Mouse (Mus musculus): ENCODE data around the gene Gtpbp10. TPM values are rescaled to one million over a fixed set of nuclear protein-coding genes. Genes with fewer than 3 reads are reported as not detected.
A peak's percentile ranks its signal among the peaks of the same experiment; 100 is the strongest.

Gtpbp10 gene
- 23.6 and 32.4 TPM in 2 replicates for polyA plus RNA-seq (2016; fragmentation: Nextera tagmentation; extraction: Ambion mirVana)

- WGBS = under 1% methylated on average over 43 of the region's 43 CpGs
- peak; percentile 92 for DNase-seq (ENCODE audit: low spot score)
- H3K27ac ChIP-seq = peak within 1 kb of the TSS; percentile 94
- H3K27me3 ChIP-seq (ENCODE audit: insufficient read depth, poor library complexity, severe bottlenecking) = no peaks in the 10 kb centered on the region
- H3K4me3 ChIP-seq = peak within 1 kb of the TSS; percentile 66
- H3K4me1 ChIP-seq (replicated peaks) = peaks cover 17% of the 10 kb centered on the region
- no peaks in the 10 kb centered on the region for H3K9me3 ChIP-seq
- H3K36me3 ChIP-seq = peaks cover 18% of the 10 kb centered on the region
Observed at GRCm38 (mm10) chr5:5559079-5559740, at the start of gene Gtpbp10. Gene Gtpbp10, minus strand, starts transcription at chr5:5559538.

DNA sequence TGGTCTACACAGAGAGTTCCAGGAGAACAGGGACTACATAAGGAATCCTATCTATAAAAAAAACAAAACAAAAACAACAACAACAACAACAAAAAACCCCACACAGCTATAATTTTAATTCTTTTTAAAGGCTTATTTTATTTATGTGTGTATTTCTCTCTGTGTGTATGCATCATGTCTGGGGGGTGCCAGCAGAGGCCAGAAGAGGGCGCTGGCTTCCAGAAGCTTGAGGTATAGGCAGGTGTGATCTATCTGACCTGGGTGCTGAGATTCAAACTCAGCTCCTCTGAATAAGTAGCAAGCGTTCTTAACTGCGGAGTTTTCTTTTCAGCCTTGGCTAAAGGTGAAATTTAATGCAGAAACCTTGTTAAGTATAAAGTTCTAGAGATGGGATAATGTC lies 28.3 kb upstream of the Gtpbp10 start:
- Histone ChIP-seq H3K36me3 (no peaks in the 10 kb centered on the region), H3K27me3 (ENCODE audit: insufficient read depth, poor library complexity, severe bottlenecking) (no peaks in the 10 kb centered on the region), H3K27ac (no peak overlapping the region), H3K4me3 (no peak overlapping the region), H3K9me3 (no peaks in the 10 kb centered on the region), H3K4me1 (replicated peaks) (no peaks in the 10 kb centered on the region)
- 85% methylated on average over 3 of the region's 3 CpGs for WGBS
- DNase-seq (ENCODE audit: low spot score) = no peak

DNA sequence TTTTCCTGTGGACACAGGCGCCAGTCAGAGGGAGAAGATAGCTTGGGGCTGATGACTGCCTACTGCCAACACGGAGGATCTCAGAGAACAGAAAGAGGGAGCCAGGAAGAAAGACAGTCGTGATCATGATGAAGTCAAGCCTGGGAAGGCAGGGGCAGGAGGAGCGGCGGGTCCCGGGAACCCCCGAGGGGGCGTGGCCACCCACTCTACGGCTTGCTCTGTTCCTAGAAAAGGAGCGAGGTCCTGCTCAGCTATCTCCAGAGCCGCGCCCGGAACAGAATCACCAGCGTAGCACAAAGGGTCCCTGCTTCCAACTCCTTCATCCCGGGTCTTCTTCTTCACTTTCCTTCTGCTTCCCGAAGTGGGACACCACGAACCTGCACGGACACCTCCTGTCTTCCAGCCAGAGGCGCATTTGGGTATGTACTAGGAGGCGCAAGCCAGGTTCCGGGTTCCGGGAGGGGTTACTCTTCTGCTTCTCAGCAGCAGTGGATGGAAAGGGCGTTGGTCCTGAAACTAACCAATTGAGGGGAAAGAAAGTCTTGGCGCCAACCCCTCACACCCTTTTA lies 14.5 kb upstream of the Gtpbp10 start, which contains the start of gene Gm8773:
TSS of gene Gm8773 (plus strand) at position 51 of the 569 bp plus-strand sequence.
- peaks cover 4% of the 10 kb centered on the region; the same call in 1 of the 2 replicates for H3K4me1 ChIP-seq (replicated peaks)
- DNase-seq (ENCODE audit: low spot score) = peak; percentile 58
- H3K4me3 ChIP-seq = peak within 1 kb of the TSS; percentile 64
- peaks cover 22% of the 10 kb centered on the region for H3K27me3 ChIP-seq (ENCODE audit: insufficient read depth, poor library complexity, severe bottlenecking)
- WGBS = under 1% methylated on average over 24 of the region's 24 CpGs
- H3K36me3 ChIP-seq = no peaks in the 10 kb centered on the region
- H3K9me3 ChIP-seq = no peaks in the 10 kb centered on the region
- peak within 1 kb of the TSS; percentile 77 for H3K27ac ChIP-seq

DNA sequence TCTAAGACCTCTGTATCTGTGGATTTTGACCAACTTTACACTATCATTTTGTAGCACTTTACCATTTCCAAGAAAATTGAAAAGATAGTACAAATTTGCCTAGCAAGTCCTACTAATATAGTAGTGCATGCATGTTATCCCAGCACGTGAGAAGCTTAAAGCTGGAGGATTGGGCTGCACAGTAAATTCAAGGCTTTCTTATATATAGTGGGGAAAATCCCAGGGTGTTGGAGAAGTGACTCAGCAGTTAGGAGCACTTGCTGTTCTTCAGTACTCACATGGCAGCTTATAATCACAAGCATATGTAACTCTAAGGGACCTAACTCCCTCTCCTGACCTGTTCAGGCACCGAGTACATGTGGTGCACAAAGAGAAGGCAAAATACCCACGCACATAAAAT lies 3.1 kb upstream of the Gtpbp10 start:
- no peak for DNase-seq (ENCODE audit: low spot score)
- Histone ChIP-seq H3K36me3 (no peaks in the 10 kb centered on the region), H3K4me3 (no peak overlapping the region), H3K4me1 (replicated peaks) (peaks cover 17% of the 10 kb centered on the region), H3K27me3 (ENCODE audit: insufficient read depth, poor library complexity, severe bottlenecking) (no peaks in the 10 kb centered on the region), H3K27ac (no peak overlapping the region), H3K9me3 (no peaks in the 10 kb centered on the region)
- 72% methylated on average over 3 of the region's 3 CpGs for WGBS

- no peak overlapping the region for H3K27ac ChIP-seq
- no peak overlapping the region for H3K4me3 ChIP-seq
- no peaks in the 10 kb centered on the region for H3K27me3 ChIP-seq (ENCODE audit: insufficient read depth, poor library complexity, severe bottlenecking)
- no peaks in the 10 kb centered on the region for H3K9me3 ChIP-seq
- H3K36me3 ChIP-seq = no peaks in the 10 kb centered on the region
- no peak for DNase-seq (ENCODE audit: low spot score)
- WGBS = 79% methylated on average over 4 of the region's 4 CpGs
- H3K4me1 ChIP-seq (replicated peaks) = peaks cover 17% of the 10 kb centered on the region
Observed at GRCm38 (mm10) chr5:5561041-5561706, 1.8 kb upstream of the Gtpbp10 start.

GRCm38 (mm10) chr5:5559798-5560197 lies 460 bp upstream of the Gtpbp10 start:
- H3K4me3 ChIP-seq = peak overlapping the region; percentile 66
- peak overlapping the region; percentile 94 for H3K27ac ChIP-seq
- no peaks in the 10 kb centered on the region for H3K27me3 ChIP-seq (ENCODE audit: insufficient read depth, poor library complexity, severe bottlenecking)
- peaks cover 13% of the 10 kb centered on the region for H3K36me3 ChIP-seq
- H3K4me1 ChIP-seq (replicated peaks) = peaks cover 17% of the 10 kb centered on the region
- no peak for DNase-seq (ENCODE audit: low spot score)
- WGBS = 47% methylated on average over 8 of the region's 8 CpGs
- no peaks in the 10 kb centered on the region for H3K9me3 ChIP-seq

- no peaks in the 10 kb centered on the region for H3K4me1 ChIP-seq (replicated peaks)
- H3K36me3 ChIP-seq = peaks cover 94% of the 10 kb centered on the region
- 88% methylated on average over 1 of the region's 1 CpGs for WGBS
- no peak for DNase-seq (ENCODE audit: low spot score)
- no peaks in the 10 kb centered on the region for H3K27me3 ChIP-seq (ENCODE audit: insufficient read depth, poor library complexity, severe bottlenecking)
- 0 out of 2 replicates have a peak, but pooled peaks cover 3% of the 10 kb centered on the region for H3K9me3 ChIP-seq
- no peak overlapping the region for H3K4me3 ChIP-seq
- no peak overlapping the region for H3K27ac ChIP-seq
Observed at GRCm38 (mm10) chr5:5551110-5551509, 8.2 kb downstream of the Gtpbp10 start.

DNA sequence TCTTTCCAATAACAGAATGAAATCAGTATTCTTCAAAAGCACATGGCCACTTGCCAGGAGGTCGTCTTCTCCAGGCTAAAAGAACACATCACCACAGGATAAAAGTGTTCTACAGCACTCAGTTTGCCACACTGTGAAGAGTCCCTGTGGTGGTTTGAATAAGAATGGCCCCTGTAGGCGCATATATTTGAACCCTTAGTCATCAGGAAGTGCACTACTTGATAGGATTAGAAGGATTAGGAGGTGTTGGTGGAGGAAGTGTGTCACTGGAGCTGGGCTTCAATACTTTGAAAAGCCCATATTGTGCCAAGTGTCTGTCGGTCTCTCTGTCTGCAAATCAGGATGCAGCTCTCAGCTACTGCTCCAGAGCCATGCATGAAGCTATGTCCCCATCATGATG lies 19.0 kb downstream of the Gtpbp10 start:
- no peaks in the 10 kb centered on the region for H3K27me3 ChIP-seq (ENCODE audit: insufficient read depth, poor library complexity, severe bottlenecking)
- H3K4me1 ChIP-seq (replicated peaks) = no peaks in the 10 kb centered on the region
- WGBS = 68% methylated on average over 3 of the region's 3 CpGs
- no peak overlapping the region for H3K4me3 ChIP-seq
- H3K36me3 ChIP-seq = peaks cover 87% of the 10 kb centered on the region
- no peak overlapping the region for H3K27ac ChIP-seq
- DNase-seq (ENCODE audit: low spot score) = no peak
- peaks cover 6% of the 10 kb centered on the region; the same call in 1 of the 2 replicates for H3K9me3 ChIP-seq

DNA sequence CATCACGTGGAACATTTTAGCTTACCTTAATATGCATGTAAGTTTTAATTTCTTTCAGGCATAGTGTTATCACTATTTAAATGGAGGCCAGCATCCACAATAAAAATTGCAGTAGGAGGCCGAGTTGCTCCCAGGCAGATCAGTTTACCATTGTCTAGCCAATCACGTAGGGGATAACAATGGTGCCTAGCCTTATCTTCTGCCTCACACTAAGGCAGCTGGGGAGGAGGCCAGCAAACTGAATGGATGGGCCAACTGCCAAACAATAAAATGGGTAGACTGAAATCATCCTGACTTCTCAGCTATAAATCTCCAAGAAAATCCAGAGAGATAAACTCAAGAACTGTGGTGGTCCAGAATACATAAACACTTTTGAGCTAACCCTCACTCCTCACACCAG lies 19.6 kb downstream of the Gtpbp10 start:
- DNase-seq (ENCODE audit: low spot score) = no peak
- H3K9me3 ChIP-seq = peaks cover 6% of the 10 kb centered on the region; the same call in 1 of the 2 replicates
- H3K4me1 ChIP-seq (replicated peaks) = no peaks in the 10 kb centered on the region
- peaks cover 85% of the 10 kb centered on the region for H3K36me3 ChIP-seq
- H3K27me3 ChIP-seq (ENCODE audit: insufficient read depth, poor library complexity, severe bottlenecking) = no peaks in the 10 kb centered on the region
- H3K27ac ChIP-seq = no peak overlapping the region
- no peak overlapping the region for H3K4me3 ChIP-seq
- 80% methylated on average over 3 of the region's 3 CpGs for WGBS

- H3K27ac ChIP-seq = no peak overlapping the region
- H3K4me3 ChIP-seq = no peak overlapping the region
- no peak for DNase-seq (ENCODE audit: low spot score)
- no peaks in the 10 kb centered on the region for H3K4me1 ChIP-seq (replicated peaks)
- 91% methylated on average over 1 of the region's 1 CpGs for WGBS
- H3K27me3 ChIP-seq (ENCODE audit: insufficient read depth, poor library complexity, severe bottlenecking) = no peaks in the 10 kb centered on the region
- H3K36me3 ChIP-seq = peaks cover 50% of the 10 kb centered on the region
- H3K9me3 ChIP-seq = peaks cover 6% of the 10 kb centered on the region; the same call in 1 of the 2 replicates
Observed at GRCm38 (mm10) chr5:5536131-5536530, 23.2 kb downstream of the Gtpbp10 start.

DNA sequence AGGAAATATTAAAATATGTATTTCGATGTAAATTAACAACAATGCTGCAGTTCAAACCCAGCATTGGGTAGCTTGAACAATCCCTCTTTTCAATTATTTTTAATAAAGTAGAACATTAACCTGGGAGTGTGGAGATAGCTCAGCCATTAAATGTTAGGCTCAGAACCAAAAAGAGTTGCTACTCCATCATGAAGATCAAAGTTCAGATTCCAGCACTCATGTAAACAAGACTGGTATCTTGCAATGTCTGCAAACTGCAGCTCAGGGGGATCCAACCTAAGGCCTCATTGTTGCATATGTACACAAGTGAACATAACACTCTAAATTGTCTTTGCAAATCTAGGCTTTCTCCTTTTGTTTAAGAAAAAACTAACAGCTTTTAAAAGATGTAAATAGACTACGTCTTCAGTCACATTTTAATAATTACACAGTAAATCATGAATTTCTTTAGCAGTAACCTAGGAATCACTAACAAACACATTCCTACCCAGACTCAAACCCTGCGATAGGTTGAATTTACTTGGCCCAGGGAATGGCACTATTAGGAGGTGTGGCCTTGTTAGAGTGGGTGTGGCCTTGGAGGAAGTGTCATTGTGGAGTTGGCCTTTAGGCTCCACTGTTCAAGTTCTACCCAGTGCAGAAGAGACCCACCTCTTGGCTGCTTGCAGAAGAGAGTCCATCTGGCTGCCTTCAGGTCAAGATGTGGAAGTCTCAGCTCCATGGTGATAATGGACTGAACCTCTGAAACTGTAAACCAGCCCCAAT lies 25.5 kb downstream of the Gtpbp10 start:
- Histone ChIP-seq H3K27ac (no peak overlapping the region), H3K4me1 (replicated peaks) (no peaks in the 10 kb centered on the region), H3K36me3 (peaks cover 27% of the 10 kb centered on the region), H3K4me3 (no peak overlapping the region), H3K27me3 (ENCODE audit: insufficient read depth, poor library complexity, severe bottlenecking) (no peaks in the 10 kb centered on the region), H3K9me3 (peaks cover 6% of the 10 kb centered on the region; the same call in 1 of the 2 replicates)
- no peak for DNase-seq (ENCODE audit: low spot score)
- WGBS = 92% methylated on average over 3 of the region's 3 CpGs

DNA sequence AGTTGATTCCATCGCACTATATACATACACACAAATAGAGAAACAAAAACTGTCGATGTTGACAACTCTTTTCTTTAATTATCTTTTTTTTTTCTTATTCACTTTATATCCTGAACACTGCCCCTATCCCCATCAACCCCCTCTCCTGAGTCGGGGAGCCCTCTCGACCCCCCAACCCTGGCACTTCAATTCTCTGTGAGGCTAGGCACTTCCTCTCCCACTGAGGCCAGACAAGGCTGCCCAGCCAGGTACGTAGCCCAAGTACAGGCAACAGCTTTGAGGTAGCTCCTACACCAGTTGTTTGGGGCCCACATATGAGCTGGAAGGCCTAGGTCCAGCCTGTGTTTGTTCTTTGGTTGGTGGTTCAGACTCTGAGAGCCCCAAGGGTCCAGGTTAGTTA lies 43.9 kb downstream of the Gtpbp10 start:
- H3K9me3 ChIP-seq = no peaks in the 10 kb centered on the region
- 80% methylated on average over 5 of the region's 5 CpGs for WGBS
- H3K4me1 ChIP-seq (replicated peaks) = peaks cover 15% of the 10 kb centered on the region
- H3K4me3 ChIP-seq = peak overlapping the region; percentile 65; the same call in 1 of the 2 replicates
- 0 out of 2 replicates have a peak overlapping the region, but pooled peaks have one; percentile 91 for H3K27ac ChIP-seq
- no peak for DNase-seq (ENCODE audit: low spot score)
- H3K27me3 ChIP-seq (ENCODE audit: insufficient read depth, poor library complexity, severe bottlenecking) = peaks cover 5% of the 10 kb centered on the region; the same call in 1 of the 2 replicates
- peaks cover 9% of the 10 kb centered on the region for H3K36me3 ChIP-seq
